Mouse (Mus musculus): ENCODE data around the gene Ptchd4.

DNA sequence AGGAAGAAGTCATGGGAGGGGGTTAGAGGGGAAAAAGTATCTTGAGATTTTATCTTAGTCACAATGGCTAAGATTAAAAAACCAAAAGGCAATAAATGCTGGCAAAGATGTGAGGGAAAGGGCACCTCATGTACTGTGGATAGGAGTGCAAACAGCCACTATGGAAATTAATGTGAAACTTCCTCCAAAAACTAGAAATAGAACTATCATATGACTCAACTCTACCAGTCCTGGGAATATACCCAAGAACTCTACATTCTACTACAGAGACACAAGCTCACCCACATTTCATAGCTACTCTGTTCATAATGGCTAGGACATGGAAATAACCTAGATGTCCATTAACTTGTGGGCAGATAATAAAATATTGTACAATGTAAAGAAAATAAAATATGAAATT is 30.3 kb downstream of the Ptchd4 start:
- TF ChIP-seq CTCF (IDR thresholded peaks at IDR 0.05; ENCODE audit: borderline replicate concordance, control insufficient read depth, extremely low read depth, insufficient read depth, low read length, poor library complexity) = no peak
- no peak for TF ChIP-seq POLR2A (IDR thresholded peaks at IDR 0.05; ENCODE audit: control insufficient read depth, extremely low read depth, insufficient read depth, low read length, poor library complexity)
